Mouse (Mus musculus): ENCODE data around the gene Cyp2a4. TPM values are rescaled to one million over a fixed set of nuclear protein-coding genes. Genes with fewer than 3 reads are reported as not detected.
"Not testable (repeated sequence)": the region's sequence is repeated elsewhere in the genome, so short reads cannot be mapped to it uniquely, and the experiment has no call there.

The Cyp2a4 gene
- not detected in 2 replicates for polyA plus RNA-seq (2016; fragmentation: Nextera tagmentation; extraction: Ambion mirVana)

DNA sequence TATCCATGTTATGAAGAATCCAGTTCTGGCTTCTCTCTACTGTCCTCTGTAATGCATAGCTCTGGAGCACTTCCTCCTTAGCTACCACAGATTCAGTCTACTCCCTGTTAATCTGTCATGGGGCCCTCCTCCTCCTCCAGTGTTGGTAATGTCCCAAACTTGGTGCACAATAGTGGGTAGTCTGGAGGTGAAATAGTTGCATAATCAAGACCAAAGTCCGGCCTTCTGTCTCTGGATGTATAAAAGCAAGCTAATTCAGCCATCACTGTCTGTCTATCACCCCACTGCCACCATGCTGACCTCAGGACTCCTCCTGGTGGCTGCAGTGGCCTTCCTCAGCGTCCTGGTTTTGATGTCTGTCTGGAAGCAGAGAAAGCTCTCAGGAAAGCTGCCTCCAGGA is at the start of gene Cyp2a4:
Cyp2a4 (plus strand) TSS at position 244 of the 400 bp plus-strand sequence.
- not testable (repeated sequence) for H3K27ac ChIP-seq (replicated peaks); ATAC-seq (ENCODE audit: low FRiP score, low read depth)
- WGBS, result 68% methylated on average over 2 of the region's 2 CpGs

DNA sequence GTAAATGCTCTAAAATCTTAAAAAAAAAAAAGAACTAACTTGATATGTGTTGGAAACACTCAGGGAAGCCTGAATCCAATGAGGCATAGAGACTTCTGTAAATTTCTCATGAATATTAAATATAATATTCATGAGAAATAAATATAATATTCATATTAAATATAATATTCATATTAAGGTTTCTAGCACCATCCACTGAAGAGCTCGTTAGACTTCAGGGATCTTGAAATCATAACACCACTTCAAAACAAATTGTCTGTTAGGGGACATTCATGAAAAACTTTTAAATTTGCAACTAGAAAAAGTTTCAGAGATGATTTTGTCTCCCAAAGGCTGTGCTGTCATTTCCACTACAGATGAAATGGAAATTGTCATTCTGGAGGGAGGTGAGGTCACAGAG is 46.9 kb upstream of the Cyp2a4 start, which contains the start of gene Vmn1r184:
Vmn1r184 (plus strand) TSS at position 301 of the 400 bp plus-strand sequence.
- H3K4me3 ChIP-seq; H3K27ac ChIP-seq (replicated peaks); ATAC-seq (ENCODE audit: low FRiP score, low read depth); H3K36me3 ChIP-seq; H3K4me2 ChIP-seq (replicated peaks); H3K27me3 ChIP-seq; H3K9ac ChIP-seq (replicated peaks); H3K4me1 ChIP-seq; H3K9me3 ChIP-seq: not testable (repeated sequence)
- 78% methylated on average over 1 of the region's 1 CpGs for WGBS

More for the DNA sequence above, at the start of gene Cyp2a4:
- not testable (repeated sequence) for H3K9ac ChIP-seq (replicated peaks); H3K4me2 ChIP-seq (replicated peaks); H3K36me3 ChIP-seq; H3K4me3 ChIP-seq; H3K4me1 ChIP-seq; H3K27me3 ChIP-seq
- H3K9me3 ChIP-seq, result peaks cover 21% of the 10 kb centered on the region; the same call in 1 of the 2 replicates

DNA sequence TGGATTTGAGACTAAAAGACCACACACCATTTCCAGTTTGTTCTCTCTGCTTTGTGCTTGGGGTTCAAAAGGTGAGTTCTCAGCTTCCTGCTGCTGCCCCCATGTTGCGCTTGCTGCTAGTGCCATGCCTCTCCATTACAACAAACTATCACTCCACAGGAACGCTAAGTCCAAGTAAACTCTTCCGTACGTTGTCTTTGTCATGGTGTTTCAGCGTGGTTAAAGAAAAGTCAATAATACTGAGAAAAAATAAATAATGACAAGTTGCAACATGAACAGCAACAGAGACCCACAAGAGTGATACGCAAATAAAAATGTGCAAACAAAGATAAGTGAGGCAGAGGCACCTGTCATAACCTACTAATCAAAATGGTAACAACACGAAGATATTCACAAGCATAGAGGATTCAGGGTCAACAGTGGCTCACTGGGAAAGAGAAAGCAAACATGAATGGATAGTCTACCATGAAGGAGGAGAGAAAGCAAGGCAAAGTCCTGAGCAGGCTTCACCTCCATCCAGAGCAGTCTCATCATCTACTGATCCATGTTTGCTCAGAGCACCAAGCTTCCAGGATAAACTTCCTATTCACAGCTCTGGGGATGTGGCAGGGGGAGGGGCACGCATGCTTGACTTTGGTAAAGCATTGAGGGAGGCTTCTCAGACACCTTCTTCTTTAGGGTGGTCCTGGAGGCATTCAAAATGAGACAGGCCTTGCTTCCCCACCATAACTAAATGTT is 3.4 kb upstream of the Cyp2a4 start:
- not testable (repeated sequence) for ATAC-seq (ENCODE audit: low FRiP score, low read depth); H3K4me1 ChIP-seq; H3K4me2 ChIP-seq (replicated peaks); H3K36me3 ChIP-seq; H3K27me3 ChIP-seq; H3K27ac ChIP-seq (replicated peaks); H3K4me3 ChIP-seq; H3K9ac ChIP-seq (replicated peaks)
- H3K9me3 ChIP-seq, result peaks cover 11% of the 10 kb centered on the region; the same call in 1 of the 2 replicates
- WGBS, result 84% methylated on average over 7 of the region's 8 CpGs

DNA sequence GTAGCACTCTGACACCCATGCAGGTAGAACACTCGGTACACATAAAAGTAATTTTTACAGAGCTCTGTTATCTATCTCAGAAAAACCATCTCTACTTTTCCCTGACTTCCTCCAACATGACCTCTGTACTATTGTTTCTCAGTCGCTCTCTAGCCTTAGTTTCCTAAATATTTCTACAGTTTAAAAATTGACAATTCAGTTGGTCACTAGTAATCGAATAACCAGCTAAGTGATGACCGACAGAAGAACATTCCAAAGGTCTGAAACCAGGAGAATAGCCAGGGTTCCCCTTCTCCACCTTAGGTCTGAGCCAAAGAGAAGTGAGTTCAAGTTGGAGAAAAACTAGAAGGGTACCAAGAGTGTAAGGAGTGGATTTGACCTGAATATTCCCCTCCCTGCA is 4.8 kb downstream of the Cyp2a4 start:
- H3K27me3 ChIP-seq; H3K36me3 ChIP-seq; H3K27ac ChIP-seq (replicated peaks); H3K4me1 ChIP-seq; H3K4me3 ChIP-seq; ATAC-seq (ENCODE audit: low FRiP score, low read depth); H3K9ac ChIP-seq (replicated peaks); H3K4me2 ChIP-seq (replicated peaks): not testable (repeated sequence)
- WGBS, result 77% methylated on average over 4 of the region's 4 CpGs
- peaks cover 27% of the 10 kb centered on the region; the same call in 1 of the 2 replicates for H3K9me3 ChIP-seq

DNA sequence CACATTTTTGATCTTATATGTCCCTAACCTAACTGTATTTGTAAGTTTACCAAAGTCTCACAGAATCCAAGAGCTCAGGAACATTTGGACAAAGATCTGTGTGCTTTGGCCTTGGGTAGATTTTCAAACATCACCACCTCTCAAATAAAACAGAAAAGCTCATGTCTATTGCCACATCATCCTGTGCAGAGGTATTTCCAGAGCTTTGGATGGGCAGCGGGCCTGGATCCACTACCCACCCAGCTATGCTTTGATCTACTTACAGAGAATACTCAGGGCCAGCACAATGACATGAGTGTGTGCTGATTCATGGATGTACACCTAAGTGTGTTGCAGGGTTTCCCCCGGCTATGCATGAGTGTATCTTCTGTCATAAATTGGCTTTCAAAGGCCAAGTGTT is 8.2 kb downstream of the Cyp2a4 start:
- WGBS, result 92% methylated on average over 2 of the region's 2 CpGs
- not testable (repeated sequence) for H3K27me3 ChIP-seq; H3K4me2 ChIP-seq (replicated peaks); H3K36me3 ChIP-seq; ATAC-seq (ENCODE audit: low FRiP score, low read depth); H3K27ac ChIP-seq (replicated peaks); H3K4me1 ChIP-seq; H3K9ac ChIP-seq (replicated peaks); H3K4me3 ChIP-seq
- H3K9me3 ChIP-seq, result peaks cover 16% of the 10 kb centered on the region; the same call in 1 of the 2 replicates

DNA sequence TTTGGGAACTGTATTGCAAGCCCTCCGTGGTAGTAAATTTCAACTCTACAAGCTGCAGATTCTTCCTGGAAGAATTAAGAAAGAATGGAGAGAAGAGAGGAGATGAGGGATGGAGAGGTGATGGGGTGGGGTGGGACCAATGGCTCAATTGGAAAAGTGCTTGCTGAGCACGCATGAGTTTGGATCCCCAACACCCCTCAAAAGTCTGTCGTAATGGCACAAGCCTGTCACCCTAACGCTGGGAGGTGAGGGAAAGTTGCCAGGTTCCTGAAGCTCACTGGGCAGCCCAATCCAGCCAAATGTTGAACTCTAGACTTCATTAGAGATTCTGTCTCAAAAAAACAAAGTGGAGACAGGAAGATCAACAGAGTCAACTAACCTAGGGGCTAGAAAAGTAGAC is 8.8 kb downstream of the Cyp2a4 start:
- H3K4me1 ChIP-seq; H3K27me3 ChIP-seq; H3K4me3 ChIP-seq; H3K36me3 ChIP-seq; H3K4me2 ChIP-seq (replicated peaks); H3K9ac ChIP-seq (replicated peaks); ATAC-seq (ENCODE audit: low FRiP score, low read depth); H3K27ac ChIP-seq (replicated peaks): not testable (repeated sequence)
- 74% methylated on average over 4 of the region's 4 CpGs for WGBS
- H3K9me3 ChIP-seq, result peaks cover 13% of the 10 kb centered on the region; the same call in 1 of the 2 replicates

DNA sequence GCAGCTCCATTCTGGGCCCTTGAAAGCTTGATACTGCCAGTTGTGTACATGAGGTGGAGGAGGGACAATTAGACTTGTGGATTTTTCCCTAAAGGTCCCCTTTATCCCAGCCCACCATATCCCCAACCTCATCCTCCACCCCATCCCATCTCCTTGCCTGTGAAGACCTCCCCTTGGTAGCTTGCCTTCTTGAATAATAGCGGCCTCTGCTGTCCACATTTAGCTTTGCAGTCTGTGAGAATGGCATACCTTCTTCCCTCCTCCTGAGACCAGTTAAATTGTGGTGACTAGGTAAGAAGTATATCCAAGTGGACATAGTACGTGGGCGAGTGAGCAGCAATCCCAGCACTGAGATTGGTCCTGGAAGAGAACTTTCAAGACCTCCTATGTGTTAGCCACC is 13.4 kb downstream of the Cyp2a4 start:
- H3K36me3 ChIP-seq; H3K9me3 ChIP-seq; H3K4me1 ChIP-seq; H3K4me3 ChIP-seq; H3K27ac ChIP-seq (replicated peaks); H3K4me2 ChIP-seq (replicated peaks); H3K27me3 ChIP-seq; ATAC-seq (ENCODE audit: low FRiP score, low read depth); H3K9ac ChIP-seq (replicated peaks): not testable (repeated sequence)
- WGBS, result 63% methylated on average over 3 of the region's 3 CpGs

DNA sequence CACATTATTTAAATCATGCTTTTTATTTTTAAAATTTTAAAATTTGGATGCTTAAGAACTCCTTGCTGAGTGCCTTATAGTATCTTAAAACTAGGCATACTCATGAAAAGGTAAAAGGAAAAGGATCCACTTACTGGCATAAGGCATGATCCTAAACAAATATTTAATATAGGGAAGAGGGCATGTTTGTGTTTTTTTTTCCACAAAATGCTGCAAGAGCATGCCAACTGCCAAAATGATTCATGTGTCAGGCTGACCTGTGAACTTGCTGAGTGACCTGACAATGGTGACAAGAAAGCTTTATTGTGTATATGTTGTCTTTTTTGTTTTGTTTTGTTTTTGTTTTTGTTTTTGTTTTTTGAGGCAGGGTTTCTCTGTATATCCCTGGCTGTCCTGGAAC is 43.2 kb downstream of the Cyp2a4 start:
- H3K4me1 ChIP-seq; H3K27me3 ChIP-seq; H3K36me3 ChIP-seq; H3K9ac ChIP-seq (replicated peaks); H3K4me3 ChIP-seq; H3K9me3 ChIP-seq; H3K27ac ChIP-seq (replicated peaks); H3K4me2 ChIP-seq (replicated peaks); ATAC-seq (ENCODE audit: low FRiP score, low read depth): not testable (repeated sequence)

DNA sequence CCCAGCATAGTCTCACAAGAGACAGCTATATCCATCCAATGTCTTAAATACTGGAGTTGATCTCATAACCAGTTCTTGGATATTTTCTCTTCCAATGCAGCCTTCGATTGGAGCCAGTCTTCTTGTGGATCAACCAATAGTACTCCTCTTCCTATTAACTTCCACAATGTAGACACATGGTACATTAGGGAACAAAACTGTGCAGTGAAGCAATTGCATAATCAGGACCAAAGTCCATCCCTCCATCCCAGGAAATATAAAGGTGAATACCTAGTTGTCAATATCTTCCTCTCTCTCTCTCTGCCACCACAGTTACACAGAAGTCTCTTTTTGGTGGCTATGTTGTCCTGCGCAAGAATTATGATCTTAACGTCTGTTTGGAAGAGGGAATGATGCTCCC is 45.3 kb downstream of the Cyp2a4 start:
- H3K4me1 ChIP-seq; H3K36me3 ChIP-seq; ATAC-seq (ENCODE audit: low FRiP score, low read depth); H3K4me2 ChIP-seq (replicated peaks); H3K4me3 ChIP-seq; H3K27me3 ChIP-seq; H3K27ac ChIP-seq (replicated peaks); H3K9me3 ChIP-seq; H3K9ac ChIP-seq (replicated peaks): not testable (repeated sequence)
- WGBS, result 93% methylated on average over 2 of the region's 3 CpGs

DNA sequence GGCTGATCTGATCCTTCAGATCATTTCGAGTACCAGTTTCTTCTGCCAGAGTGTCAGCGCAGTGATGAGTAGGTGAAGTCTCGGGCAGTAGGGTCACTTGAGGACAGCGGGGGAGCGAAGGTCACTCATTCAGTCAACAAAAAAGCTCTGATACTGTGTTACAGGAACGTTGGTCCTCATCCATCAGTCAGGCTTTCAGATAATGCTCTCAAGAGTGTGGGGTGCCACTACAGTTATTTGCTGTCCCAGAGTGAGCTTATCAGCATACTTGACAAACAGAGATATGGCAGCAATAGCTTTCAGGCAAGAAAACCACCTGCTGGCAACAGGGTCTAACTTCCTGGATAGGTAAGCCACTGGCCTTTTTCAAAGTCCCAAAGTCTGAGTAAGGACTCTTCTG is 49.8 kb downstream of the Cyp2a4 start:
- not testable (repeated sequence) for H3K36me3 ChIP-seq; ATAC-seq (ENCODE audit: low FRiP score, low read depth); H3K27me3 ChIP-seq; H3K27ac ChIP-seq (replicated peaks); H3K4me3 ChIP-seq; H3K4me2 ChIP-seq (replicated peaks); H3K4me1 ChIP-seq; H3K9ac ChIP-seq (replicated peaks)
- peaks cover 12% of the 10 kb centered on the region; the same call in 1 of the 2 replicates for H3K9me3 ChIP-seq
- WGBS, result 84% methylated on average over 6 of the region's 6 CpGs
